Mouse (Mus musculus) testis, postnatal 10 days (tissue): ENCODE data around the gene St6gal2.

Source experiments
- DNase-seq: peaks from one replicate; pipeline ENCODE4 v3.0.0; 2021; ENCODE audit warnings: low spot score

The St6gal2 gene

GRCm38 (mm10) chr17:55445250-55446184, at the start of gene St6gal2:
Gene St6gal2 (plus strand): TSS chr17:55445382.
- peak; percentile 46 for DNase-seq

GRCm38 (mm10) chr17:55406043-55406442, 39.1 kb upstream of the St6gal2 start:
- DNase-seq, result no peak

- DNase-seq, result no peak
Observed at GRCm38 (mm10) chr17:55416519-55416918, 28.7 kb upstream of the St6gal2 start.

- no peak for DNase-seq
Observed at GRCm38 (mm10) chr17:55446185-55446527, 974 bp downstream of the St6gal2 start.

GRCm38 (mm10) chr17:55446698-55447097, 1.5 kb downstream of the St6gal2 start:
- no peak for DNase-seq

- no peak for DNase-seq
Observed at GRCm38 (mm10) chr17:55450943-55451342, 5.8 kb downstream of the St6gal2 start.

GRCm38 (mm10) chr17:55454487-55454886, 9.3 kb downstream of the St6gal2 start:
- DNase-seq, result no peak

GRCm38 (mm10) chr17:55460187-55460586, 15.0 kb downstream of the St6gal2 start:
- no peak for DNase-seq

- DNase-seq, result no peak
Observed at GRCm38 (mm10) chr17:55467579-55467978, 22.4 kb downstream of the St6gal2 start.

- no peak for DNase-seq
Observed at GRCm38 (mm10) chr17:55468963-55469362, 23.8 kb downstream of the St6gal2 start.

GRCm38 (mm10) chr17:55475974-55476373, 30.8 kb downstream of the St6gal2 start:
- no peak for DNase-seq

GRCm38 (mm10) chr17:55477361-55477760, 32.2 kb downstream of the St6gal2 start:
- DNase-seq, result no peak

GRCm38 (mm10) chr17:55479367-55479766, 34.2 kb downstream of the St6gal2 start:
- DNase-seq, result no peak

GRCm38 (mm10) chr17:55484108-55484870, 39.1 kb downstream of the St6gal2 start:
- no peak for DNase-seq

- DNase-seq, result no peak
Observed at GRCm38 (mm10) chr17:55531872-55532271, 86.7 kb downstream of the St6gal2 start.

- no peak for DNase-seq
Observed at GRCm38 (mm10) chr17:55548476-55548875, 103.3 kb downstream of the St6gal2 start.

GRCm38 (mm10) chr17:55561774-55562173, 116.6 kb downstream of the St6gal2 start:
- DNase-seq, result no peak
